In the genomic region with DNA sequence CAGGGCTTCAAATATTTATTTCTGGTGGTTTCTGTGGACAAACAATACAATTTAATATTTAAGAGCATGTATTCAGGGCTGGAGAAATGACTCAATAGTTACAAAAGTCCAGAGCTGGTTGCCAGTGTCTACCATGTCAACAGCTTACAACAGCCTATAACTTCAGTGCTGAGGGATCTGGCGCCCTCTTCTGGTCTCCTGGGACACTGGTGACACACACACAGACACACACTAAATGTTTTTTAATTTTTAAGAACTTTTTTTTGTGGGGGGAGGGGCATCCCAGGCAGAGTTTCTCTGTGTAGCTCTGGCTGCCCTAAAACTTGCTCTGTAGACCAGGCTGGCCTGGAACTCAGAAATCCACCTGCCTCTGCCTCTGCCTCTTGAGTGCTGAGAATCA, we compare ENCODE assay signal across 10 mouse cellular contexts. TPM values are rescaled to one million over a fixed set of nuclear protein-coding genes. Genes with fewer than 3 reads are reported as not detected.
DNase-seq lines count a peak whose midpoint lies in the region; ATAC-seq and TF ChIP-seq lines count a peak whose summit lies in the region.
"Had no signal": no experiment of that assay in that cellular context is flagged by ENCODE, and none has a peak within 500 bp of the region (broad histone marks: within the 10 kb centered on the region; RNA-seq: fewer than 3 reads in every experiment).

No protein-coding gene starts in this region.

- WGBS in midbrain, embryonic 10.5 days, result 4% methylated on average over 1 of the region's 1 CpGs
- WGBS in midbrain, embryonic 15.5 days, result 7% methylated on average over 1 of the region's 1 CpGs
- 0% methylated on average over 1 of the region's 1 CpGs for WGBS in lung, adult 2 months

- H3K9me3 ChIP-seq in midbrain, embryonic 10.5 days (replicated peaks), result no peaks in the 10 kb centered on the region
- no peaks in the 10 kb centered on the region for H3K9me3 ChIP-seq in midbrain, embryonic 15.5 days
- H3K9me3 ChIP-seq: heart, embryonic 15.5 days; neural tube, embryonic 13.5 days had no signal

- H3K4me3 ChIP-seq in midbrain, embryonic 10.5 days, result no peak overlapping the region
- H3K4me3 ChIP-seq in midbrain, embryonic 15.5 days, result no peak overlapping the region
- H3K4me3 ChIP-seq in lung, adult 2 months (replicated peaks; ENCODE audit: extremely low read depth, low read depth, low read length), result no peak overlapping the region
- H3K4me3 ChIP-seq: heart, embryonic 15.5 days; neural tube, embryonic 13.5 days had no signal

- peaks cover 9% of the 10 kb centered on the region for H3K4me1 ChIP-seq in midbrain, embryonic 10.5 days
- peaks cover 6% of the 10 kb centered on the region; the same call in 1 of the 2 replicates for H3K4me1 ChIP-seq in midbrain, embryonic 15.5 days
- H3K4me1 ChIP-seq in lung, adult 2 months (ENCODE audit: control insufficient read depth, insufficient read depth, low read length), result no peaks in the 10 kb centered on the region

- no peak for TF ChIP-seq POLR2A in lung, adult 2 months (IDR thresholded peaks at IDR 0.05; ENCODE audit: borderline replicate concordance, extremely low read depth, low read depth, low read length)

- TF ChIP-seq CTCF in lung, adult 2 months (IDR thresholded peaks at IDR 0.05; ENCODE audit: insufficient read depth, low read length), result peak; percentile 67

- peaks cover 13% of the 10 kb centered on the region for H3K27me3 ChIP-seq in midbrain, embryonic 10.5 days (ENCODE audit: low read depth, poor library complexity, severe bottlenecking)
- H3K27me3 ChIP-seq in midbrain, embryonic 15.5 days (replicated peaks), result peaks cover 8% of the 10 kb centered on the region

- H3K36me3 ChIP-seq in midbrain, embryonic 10.5 days, result no peaks in the 10 kb centered on the region
- no peaks in the 10 kb centered on the region for H3K36me3 ChIP-seq in midbrain, embryonic 15.5 days (replicated peaks)
- H3K36me3 ChIP-seq: heart, embryonic 15.5 days; neural tube, embryonic 13.5 days had no signal

- H3K4me2 ChIP-seq in midbrain, embryonic 15.5 days, result no peak overlapping the region
- H3K4me2 ChIP-seq: heart, embryonic 15.5 days; neural tube, embryonic 13.5 days had no signal

- no peak for ATAC-seq in midbrain, embryonic 15.5 days (replicated peaks)
- 0 out of 2 replicates have a peak, but pooled peaks have one; percentile 64 for ATAC-seq in erythroblast, adult 5-6 weeks (replicated peaks; ENCODE audit: low FRiP score, poor library complexity, severe bottlenecking)

- no peak overlapping the region for H3K27ac ChIP-seq in midbrain, embryonic 10.5 days (replicated peaks)
- no peak overlapping the region for H3K27ac ChIP-seq in midbrain, embryonic 15.5 days
- H3K27ac ChIP-seq: heart, embryonic 15.5 days; neural tube, embryonic 13.5 days had no signal

- H3K9ac ChIP-seq in midbrain, embryonic 15.5 days, result no peak overlapping the region
- H3K9ac ChIP-seq: heart, embryonic 15.5 days; neural tube, embryonic 13.5 days had no signal

- peak; percentile 70 to 74 for DNase-seq in cerebellum, postnatal 10 days
- DNase-seq in cerebellum, adult 8-10 months, result no peak
- DNase-seq in midbrain, embryonic 10.5 days (ENCODE audit: low spot score), result peak; percentile 42
- DNase-seq in adipocyte (ENCODE audit: low spot score), result peak; percentile 81
- peak; percentile 43 for DNase-seq in lung, adult 2 months
- no peak for DNase-seq in yolk sac, embryonic 10.5 days (ENCODE audit: low spot score)

RNA-seq across cellular contexts. Expression of a gene that starts 4.8 kb away (rescaled TPM):
- 1.3 and 1.9 TPM in 2 replicates for polyA plus RNA-seq in midbrain, embryonic 10.5 days (2016; fragmentation: Nextera tagmentation; extraction: Ambion mirVana)
- polyA plus RNA-seq in midbrain, embryonic 15.5 days (2015; fragmentation: Nextera tagmentation; extraction: Ambion mirVana), result 2.3 and 3.2 TPM in 2 replicates
- total RNA-seq in erythroblast, adult 5-6 weeks (2015; ENCODE audit: low replicate concordance), result not detected in 2 replicates
- total RNA-seq in erythroblast, adult 5-6 weeks (2017; ENCODE audit: low replicate concordance), result 0.51 TPM in 1 of 2 replicates, not detected in the other
- polyA plus RNA-seq in lung, adult 2 months (2012; rRNA removed), result 3.2 and 4.5 TPM in 2 replicates

RNA-seq across cellular contexts. Expression of a gene that starts 19.4 kb away (rescaled TPM):
- 0.49 and 1.5 TPM in 2 replicates for polyA plus RNA-seq in midbrain, embryonic 10.5 days (2016; fragmentation: Nextera tagmentation; extraction: Ambion mirVana)
- 19.3 and 21.6 TPM in 2 replicates for polyA plus RNA-seq in midbrain, embryonic 15.5 days (2015; fragmentation: Nextera tagmentation; extraction: Ambion mirVana)
- total RNA-seq in erythroblast, adult 5-6 weeks (2015; ENCODE audit: low replicate concordance), result not detected in 2 replicates
- total RNA-seq in erythroblast, adult 5-6 weeks (2017; ENCODE audit: low replicate concordance), result not detected in 2 replicates
- 0.03 and 0.06 TPM in 2 replicates for polyA plus RNA-seq in lung, adult 2 months (2012; rRNA removed)

RNA-seq across cellular contexts. Expression of a gene that starts 20.1 kb away (rescaled TPM):
- polyA plus RNA-seq in midbrain, embryonic 10.5 days (2016; fragmentation: Nextera tagmentation; extraction: Ambion mirVana), result not detected in 2 replicates
- not detected in 2 replicates for polyA plus RNA-seq in midbrain, embryonic 15.5 days (2015; fragmentation: Nextera tagmentation; extraction: Ambion mirVana)
- not detected in 2 replicates for total RNA-seq in erythroblast, adult 5-6 weeks (2015; ENCODE audit: low replicate concordance)
- not detected in 2 replicates for total RNA-seq in erythroblast, adult 5-6 weeks (2017; ENCODE audit: low replicate concordance)
- polyA plus RNA-seq in lung, adult 2 months (2012; rRNA removed), result not detected in 2 replicates
- polyA plus RNA-seq: heart, embryonic 15.5 days; neural tube, embryonic 13.5 days had no signal

RNA-seq across cellular contexts. Expression of a gene that starts 26.5 kb away (rescaled TPM):
- polyA plus RNA-seq in midbrain, embryonic 10.5 days (2016; fragmentation: Nextera tagmentation; extraction: Ambion mirVana), result 34.0 and 34.4 TPM in 2 replicates
- 51.0 and 52.7 TPM in 2 replicates for polyA plus RNA-seq in midbrain, embryonic 15.5 days (2015; fragmentation: Nextera tagmentation; extraction: Ambion mirVana)
- total RNA-seq in erythroblast, adult 5-6 weeks (2015; ENCODE audit: low replicate concordance), result 6.7 and 7.3 TPM in 2 replicates
- 8.2 and 9.8 TPM in 2 replicates for total RNA-seq in erythroblast, adult 5-6 weeks (2017; ENCODE audit: low replicate concordance)
- 50.3 and 61.0 TPM in 2 replicates for polyA plus RNA-seq in lung, adult 2 months (2012; rRNA removed)

Comparison
In these comparisons a context has a peak if more than half of its experiments do, and no peak if none do; other contexts are left out.
1. DNase-seq: peak in cerebellum, postnatal 10 days (2 of 2), midbrain, embryonic 10.5 days (single experiment), adipocyte (single experiment) and lung, adult 2 months (single experiment); none in cerebellum, adult 8-10 months (single experiment) and yolk sac, embryonic 10.5 days (single experiment).